ENCODE assay signal across 9 mouse cellular contexts in genomic region chr15:98806809-98807770, GRCm38 (mm10). TPM values are rescaled to one million over a fixed set of nuclear protein-coding genes. Genes with fewer than 3 reads are reported as not detected.
DNase-seq lines count a peak whose midpoint lies in the region; ATAC-seq and TF ChIP-seq lines count a peak whose summit lies in the region.
"Had no signal": no experiment of that assay in that cellular context is flagged by ENCODE, and none has a peak within 500 bp of the region (broad histone marks: within the 10 kb centered on the region; RNA-seq: fewer than 3 reads in every experiment).

No protein-coding gene starts in this region.

- no peak for ATAC-seq in heart, embryonic 16.5 days (replicated peaks; ENCODE audit: extremely low read depth, insufficient read depth, low FRiP score)
- no peak for ATAC-seq in limb, embryonic 11.5 days (ENCODE audit: insufficient number of reproducible peaks, low FRiP score, low TSS enrichment, low read depth)
- no peak for ATAC-seq in neural tube, embryonic 13.5 days (ENCODE audit: low read depth)
- ATAC-seq in frontal cortex, adult (ENCODE audit: low TSS enrichment), result no peak

- 1% methylated on average over 56 of the region's 58 CpGs for WGBS in heart, embryonic 16.5 days
- WGBS in limb, embryonic 11.5 days, result under 1% methylated on average over 54 of the region's 58 CpGs
- WGBS in neural tube, embryonic 13.5 days, result 1% methylated on average over 55 of the region's 58 CpGs

- H3K36me3 ChIP-seq in heart, embryonic 16.5 days (ENCODE audit: control insufficient read depth, insufficient read depth), result 0 out of 2 replicates have a peak, but pooled peaks cover 3% of the 10 kb centered on the region
- peaks cover 2% of the 10 kb centered on the region; the same call in 1 of the 2 replicates for H3K36me3 ChIP-seq in limb, embryonic 11.5 days (ENCODE audit: control insufficient read depth, insufficient read depth, low read length)
- H3K36me3 ChIP-seq in neural tube, embryonic 13.5 days, result peaks cover 9% of the 10 kb centered on the region; the same call in 1 of the 2 replicates

- peaks cover 70% of the 10 kb centered on the region for H3K27me3 ChIP-seq in heart, embryonic 16.5 days (ENCODE audit: control insufficient read depth, insufficient read depth, low read length)
- H3K27me3 ChIP-seq in limb, embryonic 11.5 days (ENCODE audit: control insufficient read depth, insufficient read depth, low read length), result peaks cover 84% of the 10 kb centered on the region
- H3K27me3 ChIP-seq in neural tube, embryonic 13.5 days, result peaks cover 91% of the 10 kb centered on the region

- peak overlapping the region; percentile 68 for H3K4me2 ChIP-seq in heart, embryonic 16.5 days (ENCODE audit: low read depth, low read length)
- peak overlapping the region; percentile 55 for H3K4me2 ChIP-seq in limb, embryonic 11.5 days (ENCODE audit: low read depth, severe bottlenecking)
- peak overlapping the region; percentile 71 for H3K4me2 ChIP-seq in neural tube, embryonic 13.5 days

- H3K4me1 ChIP-seq in brown adipose tissue, adult 24 weeks (ENCODE audit: control insufficient read depth, insufficient read depth, insufficient read length, low read length), result peaks cover 6% of the 10 kb centered on the region; the same call in 1 of the 2 replicates
- peaks cover 45% of the 10 kb centered on the region for H3K4me1 ChIP-seq in heart, embryonic 16.5 days (ENCODE audit: control insufficient read depth, insufficient read depth, low read length)
- H3K4me1 ChIP-seq in limb, embryonic 11.5 days (ENCODE audit: control insufficient read depth, insufficient read depth, low read length), result peaks cover 21% of the 10 kb centered on the region
- peaks cover 49% of the 10 kb centered on the region for H3K4me1 ChIP-seq in neural tube, embryonic 13.5 days (replicated peaks)

- peak overlapping the region; percentile 55 for H3K9ac ChIP-seq in heart, embryonic 16.5 days (ENCODE audit: low read length)
- peak overlapping the region; percentile 30; the same call in 1 of the 2 replicates for H3K9ac ChIP-seq in limb, embryonic 11.5 days (ENCODE audit: low read length)
- peak overlapping the region; percentile 64 for H3K9ac ChIP-seq in neural tube, embryonic 13.5 days

- H3K27ac ChIP-seq in layer of hippocampus, adult 2 months, result peak overlapping the region; percentile 97
- H3K27ac ChIP-seq in brown adipose tissue, adult 24 weeks (replicated peaks; ENCODE audit: low read depth, low read length), result no peak overlapping the region
- H3K27ac ChIP-seq in heart, embryonic 16.5 days (ENCODE audit: low read length), result no peak overlapping the region
- no peak overlapping the region for H3K27ac ChIP-seq in limb, embryonic 11.5 days (replicated peaks; ENCODE audit: low read depth, low read length)
- H3K27ac ChIP-seq in neural tube, embryonic 13.5 days (replicated peaks), result no peak overlapping the region

- TF ChIP-seq CTCF in layer of hippocampus, adult 2 months (conservative IDR thresholded peaks at IDR 0.05), result no peak

- DNase-seq in layer of hippocampus, adult 2 months (ENCODE audit: low spot score in 2 of 2), result no peak
- no peak for DNase-seq in layer of hippocampus, postnatal 14 days (ENCODE audit: low spot score in 2 of 2)
- DNase-seq in limb, embryonic 11.5 days (ENCODE audit: low spot score), result peak; percentile 62
- no peak for DNase-seq in cerebellum, postnatal 4 days (ENCODE audit: low spot score in 2 of 2)

- no peaks in the 10 kb centered on the region for H3K9me3 ChIP-seq in heart, embryonic 16.5 days (replicated peaks; ENCODE audit: control insufficient read depth, low read length)
- H3K9me3 ChIP-seq in limb, embryonic 11.5 days (ENCODE audit: control insufficient read depth, low read length), result no peaks in the 10 kb centered on the region
- no peaks in the 10 kb centered on the region for H3K9me3 ChIP-seq in neural tube, embryonic 13.5 days

- H3K4me3 ChIP-seq in layer of hippocampus, adult 2 months, result peak overlapping the region; percentile 72
- H3K4me3 ChIP-seq in brown adipose tissue, adult 24 weeks (ENCODE audit: insufficient read depth, low read depth, low read length), result peak overlapping the region; percentile 35; the same call in 1 of the 2 replicates
- H3K4me3 ChIP-seq in heart, embryonic 16.5 days (ENCODE audit: low read length), result peak overlapping the region; percentile 46
- H3K4me3 ChIP-seq in limb, embryonic 11.5 days (ENCODE audit: low read depth, low read length), result peak overlapping the region; percentile 30
- peak overlapping the region; percentile 44 for H3K4me3 ChIP-seq in neural tube, embryonic 13.5 days

RNA-seq across cellular contexts. Expression of gene Ddn, which starts 2.2 kb away (rescaled TPM):
- 1,000 to 10,000 TPM; 1,636 to 1,683 TPM for total RNA-seq in layer of hippocampus, adult 2 months (2021)
- 100 to 1,000 TPM; 747 to 793 TPM for total RNA-seq in layer of hippocampus, postnatal 14 days (2021)
- not detected in 2 replicates for polyA plus RNA-seq in brown adipose tissue, adult 24 weeks (2012; ENCODE audit: insufficient read depth, insufficient read length, missing spikeins)
- polyA plus RNA-seq in heart, embryonic 16.5 days (2015; fragmentation: Nextera tagmentation; extraction: Ambion mirVana), result 0.32 and 0.35 TPM in 2 replicates
- polyA plus RNA-seq in limb, embryonic 11.5 days (2014; fragmentation: Nextera tagmentation; extraction: Ambion mirVana), result not detected in 2 replicates
- 0.50 TPM in 2 replicates for polyA plus RNA-seq in neural tube, embryonic 13.5 days (2015; fragmentation: Nextera tagmentation; extraction: Ambion mirVana)
- total RNA-seq: liver, adult 2 months had no signal
- polyA plus RNA-seq: liver, adult 2 months had no signal

RNA-seq across cellular contexts. Expression of gene Wnt1, which starts 17.4 kb away (rescaled TPM):
- not detected for total RNA-seq in layer of hippocampus, adult 2 months (2021)
- total RNA-seq in layer of hippocampus, postnatal 14 days (2021), result not detected
- polyA plus RNA-seq in brown adipose tissue, adult 24 weeks (2012; ENCODE audit: insufficient read depth, insufficient read length, missing spikeins), result not detected in 2 replicates
- not detected in 2 replicates for polyA plus RNA-seq in heart, embryonic 16.5 days (2015; fragmentation: Nextera tagmentation; extraction: Ambion mirVana)
- not detected in 2 replicates for polyA plus RNA-seq in limb, embryonic 11.5 days (2014; fragmentation: Nextera tagmentation; extraction: Ambion mirVana)
- 3.6 and 3.9 TPM in 2 replicates for polyA plus RNA-seq in neural tube, embryonic 13.5 days (2015; fragmentation: Nextera tagmentation; extraction: Ambion mirVana)
- total RNA-seq: liver, adult 2 months had no signal
- polyA plus RNA-seq: liver, adult 2 months had no signal

RNA-seq across cellular contexts. Expression of gene Prkag1, which starts 24.2 kb away (rescaled TPM):
- 10 to 100 TPM; 50.3 to 51.9 TPM for total RNA-seq in layer of hippocampus, adult 2 months (2021)
- 10 to 100 TPM; 44.5 to 46.2 TPM for total RNA-seq in layer of hippocampus, postnatal 14 days (2021)
- polyA plus RNA-seq in brown adipose tissue, adult 24 weeks (2012; ENCODE audit: insufficient read depth, insufficient read length, missing spikeins), result 65.2 and 99.5 TPM in 2 replicates
- polyA plus RNA-seq in heart, embryonic 16.5 days (2015; fragmentation: Nextera tagmentation; extraction: Ambion mirVana), result 111 and 112 TPM in 2 replicates
- 79.3 and 84.6 TPM in 2 replicates for polyA plus RNA-seq in limb, embryonic 11.5 days (2014; fragmentation: Nextera tagmentation; extraction: Ambion mirVana)
- 71.8 and 79.4 TPM in 2 replicates for polyA plus RNA-seq in neural tube, embryonic 13.5 days (2015; fragmentation: Nextera tagmentation; extraction: Ambion mirVana)

RNA-seq across cellular contexts. Expression of gene Wnt10b, which starts 29.1 kb away (rescaled TPM):
- total RNA-seq in layer of hippocampus, adult 2 months (2021), result under 1 TPM; 0.15 to 0.38 TPM
- total RNA-seq in layer of hippocampus, postnatal 14 days (2021), result under 1 TPM; 0.41 to 0.48 TPM
- polyA plus RNA-seq in brown adipose tissue, adult 24 weeks (2012; ENCODE audit: insufficient read depth, insufficient read length, missing spikeins), result 0.83 and 0.95 TPM in 2 replicates
- polyA plus RNA-seq in heart, embryonic 16.5 days (2015; fragmentation: Nextera tagmentation; extraction: Ambion mirVana), result 0.28 and 0.44 TPM in 2 replicates
- polyA plus RNA-seq in limb, embryonic 11.5 days (2014; fragmentation: Nextera tagmentation; extraction: Ambion mirVana), result 0.81 and 1.5 TPM in 2 replicates
- polyA plus RNA-seq in neural tube, embryonic 13.5 days (2015; fragmentation: Nextera tagmentation; extraction: Ambion mirVana), result not detected in 2 replicates
- total RNA-seq: liver, adult 2 months had no signal
- polyA plus RNA-seq: liver, adult 2 months had no signal

RNA-seq across cellular contexts. Expression of gene Arf3, which starts 44.1 kb away (rescaled TPM):
- 100 to 1,000 TPM; 820 to 852 TPM for total RNA-seq in layer of hippocampus, adult 2 months (2021)
- 100 to 1,000 TPM; 791 to 794 TPM for total RNA-seq in layer of hippocampus, postnatal 14 days (2021)
- 25.8 and 32.2 TPM in 2 replicates for polyA plus RNA-seq in brown adipose tissue, adult 24 weeks (2012; ENCODE audit: insufficient read depth, insufficient read length, missing spikeins)
- polyA plus RNA-seq in heart, embryonic 16.5 days (2015; fragmentation: Nextera tagmentation; extraction: Ambion mirVana), result 35.8 and 36.4 TPM in 2 replicates
- 34.7 and 36.4 TPM in 2 replicates for polyA plus RNA-seq in limb, embryonic 11.5 days (2014; fragmentation: Nextera tagmentation; extraction: Ambion mirVana)
- 71.9 and 74.9 TPM in 2 replicates for polyA plus RNA-seq in neural tube, embryonic 13.5 days (2015; fragmentation: Nextera tagmentation; extraction: Ambion mirVana)
